Mouse (Mus musculus) neural tube, embryonic 12.5 days (tissue): Measurements from ENCODE around the gene Vwa5b2. TPM values are rescaled to one million over a fixed set of nuclear protein-coding genes. Genes with fewer than 3 reads are reported as not detected.
A peak's percentile ranks its signal among the peaks of the same experiment; 100 is the strongest.

Source experiments
- ATAC-seq: fragments of 200-750 bp; cut with Nextera tagmentation; 2 replicates; pipeline ENCODE4 v1.8.0; 2017; ENCODE audit warnings: low read depth, mild to moderate bottlenecking, moderate TSS enrichment, moderate library complexity; ENCODE audit not compliant: low FRiP score
- H3K27ac ChIP-seq: fragments of 300-500 bp; sonication (generic); 2 replicates; pipeline ENCODE4 v1.5.1; 2016
- H3K27me3 ChIP-seq: fragments of 300-500 bp; sonication (generic); replicated peaks from 2 replicates; pipeline ENCODE4 v1.6.1; 2016; ENCODE audit warnings: mild to moderate bottlenecking
- H3K36me3 ChIP-seq: fragments of 300-500 bp; sonication (generic); 2 replicates; pipeline ENCODE4 v1.6.1; 2016; ENCODE audit warnings: mild to moderate bottlenecking
- H3K4me1 ChIP-seq: fragments of 300-500 bp; sonication (generic); 2 replicates; pipeline ENCODE4 v1.6.1; 2016
- H3K4me2 ChIP-seq: fragments of 300-500 bp; sonication (generic); replicated peaks from 2 replicates; pipeline ENCODE4 v1.6.1; 2016; ENCODE audit warnings: mild to moderate bottlenecking
- H3K4me3 ChIP-seq: fragments of 300-500 bp; sonication (generic); 2 replicates; pipeline ENCODE4 v1.5.1; 2016
- H3K9ac ChIP-seq: fragments of 300-500 bp; sonication (generic); 2 replicates; pipeline ENCODE4 v1.6.1; 2016; ENCODE audit warnings: mild to moderate bottlenecking
- H3K9me3 ChIP-seq: fragments of 300-500 bp; sonication (generic); 2 replicates; pipeline ENCODE4 v1.6.1; 2016; ENCODE audit warnings: mild to moderate bottlenecking
- WGBS: fragments of 180-500 bp; shearing (Covaris S2); methylation state at CpG from one replicate; pipeline ENCODE4 v1.1.7; 2016; 5-methylcytosine and 5-hydroxymethylcytosine counted together
- polyA plus RNA-seq: library from polyadenylated mRNA; unstranded; fragments of >200 nt; fragmentation: Nextera tagmentation; extraction: Ambion mirVana; gene quantifications from 2 replicates; pipeline ENCODE4 v1.2.1, GENCODE M21; 2016

The Vwa5b2 gene
- polyA plus RNA-seq, 1 experiment from 2014 or later = 14.0 TPM

DNA sequence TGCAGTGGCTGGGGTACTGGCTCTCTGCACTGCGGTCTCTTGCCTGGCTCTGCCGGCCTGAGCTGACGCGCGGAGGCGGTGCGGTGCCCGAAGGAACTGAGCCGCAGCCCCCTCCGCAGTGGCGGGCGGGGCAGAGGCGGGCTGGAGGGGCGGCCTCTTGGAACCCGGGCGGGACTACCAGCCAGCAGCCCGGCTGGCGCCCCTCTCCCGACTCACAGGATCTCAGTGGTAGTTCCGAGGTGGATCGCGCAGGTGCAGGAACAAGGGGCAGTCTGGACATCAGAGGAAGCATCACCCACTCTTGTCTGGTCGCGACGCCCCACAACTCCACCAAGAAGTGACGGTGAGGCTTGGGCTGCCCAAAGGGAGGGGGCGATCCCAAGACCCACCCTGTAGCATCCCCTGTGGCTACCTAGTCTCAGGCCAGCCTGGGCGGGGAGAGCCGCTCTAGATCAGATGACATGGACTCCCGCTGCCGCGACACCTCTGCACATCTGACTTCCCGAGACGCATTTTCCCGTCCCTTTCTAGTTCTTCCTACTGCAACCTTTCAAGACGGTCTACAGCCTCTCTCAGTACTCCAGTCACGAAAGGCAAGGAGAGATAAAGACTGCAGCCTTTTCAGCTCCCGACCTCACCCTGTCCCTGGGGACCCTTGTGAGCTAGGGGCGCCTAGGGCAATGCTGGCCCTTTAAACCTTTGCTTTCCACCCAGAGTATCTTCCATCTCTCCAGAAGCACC lies 838 bp downstream of the Vwa5b2 start:
- peak; percentile 89 for ATAC-seq
- Histone ChIP-seq H3K27ac (no peak overlapping the region), H3K36me3 (no peaks in the 10 kb centered on the region), H3K9me3 (no peaks in the 10 kb centered on the region), H3K4me3 (peak overlapping the region; percentile 49), H3K9ac (peak overlapping the region; percentile 59), H3K4me2 (peak overlapping the region; percentile 92), H3K27me3 (peaks cover 61% of the 10 kb centered on the region), H3K4me1 (peaks cover 21% of the 10 kb centered on the region)
- WGBS = under 1% methylated on average over 38 of the region's 39 CpGs

DNA sequence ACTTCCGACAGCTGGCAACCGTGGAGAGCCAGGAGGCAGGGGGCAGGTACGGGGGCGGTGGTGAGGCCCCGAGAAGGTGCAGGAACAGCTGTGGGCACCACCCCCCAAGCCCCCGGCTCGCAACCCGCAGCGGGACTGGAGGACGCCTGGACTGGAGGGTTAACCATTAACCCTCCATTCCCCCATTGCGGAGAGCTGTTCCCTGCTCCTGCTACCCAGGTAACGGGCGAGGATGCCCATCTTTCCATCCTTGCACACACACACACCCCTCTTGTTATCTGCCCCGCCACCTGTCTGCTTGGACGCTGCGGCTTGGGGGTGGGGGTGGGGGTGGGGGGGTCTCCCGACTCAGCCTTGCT lies 1.4 kb downstream of the Vwa5b2 start:
- H3K4me1 ChIP-seq = peaks cover 21% of the 10 kb centered on the region
- 2% methylated on average over 17 of the region's 17 CpGs for WGBS
- H3K4me2 ChIP-seq = peak overlapping the region; percentile 92
- no peak overlapping the region for H3K27ac ChIP-seq
- no peaks in the 10 kb centered on the region for H3K36me3 ChIP-seq
- peak overlapping the region; percentile 49 for H3K4me3 ChIP-seq
- H3K27me3 ChIP-seq = peaks cover 63% of the 10 kb centered on the region
- no peak; the same call in 1 of the 2 replicates for ATAC-seq
- H3K9me3 ChIP-seq = no peaks in the 10 kb centered on the region
- H3K9ac ChIP-seq = 0 out of 2 replicates have a peak overlapping the region, but pooled peaks have one; percentile 59

DNA sequence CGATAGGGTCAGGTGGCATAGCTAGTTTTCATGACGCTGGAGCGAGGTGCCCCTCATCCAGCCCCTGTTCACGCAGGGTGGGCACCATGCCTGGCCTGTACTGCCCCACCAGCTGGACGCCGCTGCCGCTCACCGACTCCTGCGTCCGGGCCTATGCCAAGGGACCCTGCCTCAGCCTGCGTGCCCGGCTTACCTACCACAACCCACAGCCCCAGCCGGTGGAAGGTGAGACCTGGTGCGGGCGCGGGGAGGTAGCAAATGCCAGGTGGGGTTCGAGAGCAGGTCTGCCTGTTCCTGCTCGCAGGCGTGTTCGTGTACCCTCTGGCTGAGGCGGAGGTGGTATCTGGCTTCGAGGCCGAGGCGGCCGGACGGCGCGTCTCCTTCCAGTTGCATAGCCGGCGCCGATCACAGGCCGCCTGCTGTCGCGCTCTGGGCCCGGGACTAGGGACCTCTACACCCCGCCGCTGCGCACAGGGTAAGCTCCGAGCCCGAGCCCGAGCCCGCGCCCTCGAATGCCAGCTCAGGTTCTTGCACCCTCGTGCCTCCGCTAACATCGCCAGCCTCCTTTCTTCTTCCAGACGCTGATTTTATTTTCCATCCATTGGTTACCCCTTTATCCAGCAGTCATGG lies 1.9 kb downstream of the Vwa5b2 start:
- H3K9me3 ChIP-seq = no peaks in the 10 kb centered on the region
- H3K9ac ChIP-seq = peak overlapping the region; percentile 59; the same call in 1 of the 2 replicates
- peaks cover 21% of the 10 kb centered on the region for H3K4me1 ChIP-seq
- H3K4me2 ChIP-seq = peak overlapping the region; percentile 92
- H3K27ac ChIP-seq = no peak overlapping the region
- H3K36me3 ChIP-seq = no peaks in the 10 kb centered on the region
- 4% methylated on average over 48 of the region's 48 CpGs for WGBS
- ATAC-seq = peak; percentile 19; the same call in 1 of the 2 replicates
- peak overlapping the region; percentile 49 for H3K4me3 ChIP-seq
- peaks cover 63% of the 10 kb centered on the region for H3K27me3 ChIP-seq

DNA sequence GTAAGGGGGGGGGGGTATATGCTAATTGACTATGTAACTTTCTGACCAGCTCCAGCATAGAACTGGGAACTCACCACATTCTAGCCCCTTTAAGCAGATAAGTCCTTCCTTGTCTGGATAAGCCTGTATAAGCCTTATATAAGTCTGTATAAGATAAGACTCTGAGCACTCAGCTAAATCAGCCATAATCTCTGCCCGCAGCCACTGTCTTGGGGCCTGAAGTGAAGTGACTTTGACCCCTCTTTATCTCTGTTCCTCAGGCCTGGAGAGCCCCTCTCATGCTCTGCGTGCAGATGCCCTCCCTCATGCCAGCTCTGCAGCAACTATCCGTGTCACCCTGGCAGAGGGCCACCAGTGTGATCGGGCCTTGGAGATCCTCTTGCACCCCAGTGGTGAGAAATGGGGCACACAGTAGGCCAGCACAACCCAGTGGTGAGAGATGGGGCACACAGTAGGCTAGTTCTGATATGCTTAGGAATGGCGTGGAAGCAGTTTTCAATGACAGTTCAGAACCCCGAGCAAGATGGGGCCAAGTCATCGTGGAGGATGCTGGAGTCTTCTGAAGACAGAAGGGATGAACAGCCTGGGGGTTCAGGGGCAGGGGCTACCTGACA lies 5.9 kb downstream of the Vwa5b2 start:
- H3K9me3 ChIP-seq = no peaks in the 10 kb centered on the region
- H3K4me2 ChIP-seq = no peak overlapping the region
- no peaks in the 10 kb centered on the region for H3K36me3 ChIP-seq
- H3K27me3 ChIP-seq = peaks cover 46% of the 10 kb centered on the region
- peaks cover 10% of the 10 kb centered on the region for H3K4me1 ChIP-seq
- no peak overlapping the region for H3K27ac ChIP-seq
- no peak overlapping the region for H3K4me3 ChIP-seq
- H3K9ac ChIP-seq = no peak overlapping the region
- no peak for ATAC-seq
- 88% methylated on average over 7 of the region's 7 CpGs for WGBS

DNA sequence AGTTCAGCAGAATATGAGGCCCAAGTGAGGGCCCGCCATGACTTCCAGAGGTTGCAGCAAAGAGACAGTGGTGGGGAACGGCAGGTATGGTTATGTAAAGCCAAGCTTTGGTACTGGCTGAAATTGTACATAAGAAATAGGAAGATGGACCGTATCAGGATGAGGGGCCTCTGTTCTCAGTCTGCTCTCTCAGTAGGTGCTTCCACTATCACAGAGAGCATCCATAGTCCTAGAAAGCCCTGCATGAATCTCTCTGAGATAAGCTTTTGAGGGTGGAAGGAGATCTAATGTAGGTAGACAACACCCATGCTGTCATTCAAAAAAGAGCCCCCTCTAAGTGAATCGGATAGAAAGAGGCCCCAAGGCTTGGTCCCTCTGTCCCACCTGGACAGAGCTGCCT lies 6.5 kb downstream of the Vwa5b2 start:
- no peak for ATAC-seq
- H3K27me3 ChIP-seq = peaks cover 40% of the 10 kb centered on the region
- 88% methylated on average over 4 of the region's 4 CpGs for WGBS

DNA sequence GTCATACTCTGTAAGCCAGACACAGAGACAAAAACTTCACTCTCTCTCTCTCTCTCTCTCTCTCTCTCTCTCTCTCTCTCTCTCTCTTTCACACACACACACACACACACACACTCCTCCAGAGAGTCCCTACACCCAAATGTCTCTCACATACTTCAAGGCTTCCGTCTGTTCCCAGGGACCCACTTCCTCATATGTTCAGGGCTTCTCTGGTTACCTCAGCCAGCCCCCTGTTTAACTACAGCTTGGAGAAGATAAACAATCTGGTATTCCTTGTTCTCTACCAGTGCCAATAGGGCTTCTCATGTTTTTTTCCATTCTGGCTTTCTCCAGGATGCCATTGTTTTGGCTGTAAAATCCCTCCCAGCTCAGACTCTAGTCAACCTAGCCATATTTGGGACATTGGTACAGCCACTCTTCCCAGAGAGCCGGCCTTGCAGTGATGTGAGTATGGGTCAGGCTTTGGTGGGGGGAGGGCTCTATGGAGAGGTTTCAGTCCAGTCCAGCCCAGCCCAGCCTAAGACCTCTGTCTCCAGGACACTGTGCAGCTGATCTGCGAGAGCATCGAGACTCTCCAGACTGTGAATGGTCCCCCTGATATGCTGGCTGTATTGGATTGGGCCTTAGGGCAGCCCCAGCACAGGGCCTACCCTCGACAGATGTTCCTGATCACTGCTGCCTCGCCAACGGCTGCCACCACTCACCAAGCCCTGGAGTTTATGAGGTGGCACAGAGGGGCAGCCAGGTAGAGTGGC lies 7.6 kb downstream of the Vwa5b2 start:
- no peak overlapping the region for H3K4me2 ChIP-seq
- no peak for ATAC-seq
- H3K27ac ChIP-seq = no peak overlapping the region
- peaks cover 29% of the 10 kb centered on the region for H3K27me3 ChIP-seq
- no peaks in the 10 kb centered on the region for H3K36me3 ChIP-seq
- H3K4me3 ChIP-seq = no peak overlapping the region
- H3K9me3 ChIP-seq = no peaks in the 10 kb centered on the region
- WGBS = 76% methylated on average over 7 of the region's 7 CpGs
- H3K4me1 ChIP-seq = no peaks in the 10 kb centered on the region
- no peak overlapping the region for H3K9ac ChIP-seq

More for the DNA sequence above, 6.5 kb downstream of the Vwa5b2 start:
- Histone ChIP-seq H3K4me1 (peaks cover 4% of the 10 kb centered on the region), H3K27ac (no peak overlapping the region), H3K36me3 (no peaks in the 10 kb centered on the region), H3K9me3 (no peaks in the 10 kb centered on the region), H3K4me2 (no peak overlapping the region), H3K9ac (no peak overlapping the region), H3K4me3 (no peak overlapping the region)

DNA sequence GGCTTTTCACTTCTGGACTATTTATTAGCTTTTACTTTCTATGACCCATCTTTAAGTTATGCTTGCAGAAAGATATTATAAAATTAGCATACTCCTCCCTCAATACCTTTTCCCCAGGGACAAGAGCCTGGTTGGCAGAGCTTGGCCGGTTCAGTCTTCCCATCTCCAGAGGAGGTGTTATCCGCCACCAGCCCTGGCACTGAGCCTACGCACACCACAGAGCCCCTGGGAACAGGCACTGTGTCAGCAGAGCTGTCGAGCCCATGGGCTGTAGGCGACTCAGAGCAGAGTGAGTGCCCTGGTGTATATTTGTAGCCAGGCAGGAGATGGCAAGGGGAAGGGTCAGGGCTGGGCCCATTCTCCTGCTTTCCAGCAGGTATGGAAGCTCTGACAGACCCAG lies 11.2 kb downstream of the Vwa5b2 start:
- Histone ChIP-seq H3K4me2 (no peak overlapping the region), H3K27me3 (no peaks in the 10 kb centered on the region), H3K36me3 (peaks cover 19% of the 10 kb centered on the region), H3K4me1 (no peaks in the 10 kb centered on the region), H3K27ac (no peak overlapping the region), H3K9ac (no peak overlapping the region), H3K4me3 (no peak overlapping the region), H3K9me3 (no peaks in the 10 kb centered on the region)
- 78% methylated on average over 5 of the region's 5 CpGs for WGBS
- no peak for ATAC-seq

DNA sequence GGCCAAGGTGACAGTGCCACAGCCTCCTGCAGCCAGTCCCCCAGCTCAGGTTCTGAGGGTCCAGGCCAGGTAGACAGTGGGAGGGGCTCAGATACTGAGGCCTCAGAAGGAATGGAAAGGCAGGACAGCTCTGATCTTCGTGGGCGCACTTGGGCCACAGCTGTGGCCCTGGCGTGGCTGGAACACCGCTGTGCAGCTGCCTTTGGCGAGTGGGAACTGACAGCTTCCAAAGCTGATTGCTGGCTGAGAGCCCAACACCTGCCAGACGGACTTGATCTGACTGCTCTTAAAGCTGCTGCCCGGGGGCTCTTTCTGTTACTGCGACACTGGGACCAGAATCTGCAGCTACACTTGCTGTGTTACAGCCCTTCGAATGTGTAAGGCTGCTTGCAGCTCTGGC lies 15.4 kb downstream of the Vwa5b2 start:
- no peak overlapping the region for H3K27ac ChIP-seq
- no peak overlapping the region for H3K4me2 ChIP-seq
- H3K4me3 ChIP-seq = no peak overlapping the region
- no peak overlapping the region for H3K9ac ChIP-seq
- peaks cover 48% of the 10 kb centered on the region for H3K36me3 ChIP-seq
- peak; percentile 61; the same call in 1 of the 2 replicates for ATAC-seq
- H3K27me3 ChIP-seq = no peaks in the 10 kb centered on the region
- H3K4me1 ChIP-seq = peaks cover 7% of the 10 kb centered on the region; the same call in 1 of the 2 replicates
- no peaks in the 10 kb centered on the region for H3K9me3 ChIP-seq
- 79% methylated on average over 9 of the region's 9 CpGs for WGBS

DNA sequence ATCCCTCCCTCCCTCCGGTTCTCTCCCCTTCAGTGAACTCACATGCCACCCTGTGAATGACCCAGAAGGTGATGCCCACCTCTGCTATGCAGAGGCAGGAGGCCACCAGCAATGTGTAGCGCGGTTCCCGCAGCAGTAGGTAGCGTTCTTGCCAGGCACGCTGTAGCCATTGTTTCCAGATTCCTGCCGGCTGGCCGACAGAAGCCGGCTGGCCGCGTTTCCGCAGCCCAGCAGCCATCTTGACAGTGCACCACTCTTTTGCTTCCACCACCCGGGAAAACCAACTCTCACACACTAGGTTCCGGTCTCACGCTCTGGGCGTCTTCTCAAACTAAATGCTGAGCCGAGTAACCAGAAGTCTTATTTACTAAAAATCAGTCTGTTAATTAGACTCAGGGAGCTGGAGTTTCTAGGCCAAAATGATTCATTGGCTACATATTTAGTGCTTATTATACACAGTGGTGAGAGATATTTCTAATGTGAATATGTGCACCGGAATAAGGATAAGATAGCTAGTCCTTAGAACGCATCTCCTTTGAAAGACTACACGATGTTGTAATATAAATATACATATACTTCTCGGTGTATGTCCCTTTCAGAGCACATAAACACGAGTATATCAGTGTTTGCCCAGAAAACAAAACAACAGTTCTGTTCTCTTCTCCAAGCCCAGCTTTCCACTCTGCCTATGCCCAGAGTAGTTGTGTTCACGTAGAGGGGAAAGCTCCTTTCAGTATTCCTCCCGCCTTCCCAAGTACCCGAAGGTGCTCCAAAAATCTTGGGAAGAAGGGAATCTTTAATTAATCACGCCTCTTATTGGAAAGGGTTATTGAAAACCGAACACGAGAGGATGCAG lies 21.5 kb downstream of the Vwa5b2 start:
- Histone ChIP-seq H3K4me3 (peak overlapping the region; percentile 88), H3K4me2 (peak overlapping the region; percentile 95)
- WGBS = under 1% methylated on average over 28 of the region's 28 CpGs

DNA sequence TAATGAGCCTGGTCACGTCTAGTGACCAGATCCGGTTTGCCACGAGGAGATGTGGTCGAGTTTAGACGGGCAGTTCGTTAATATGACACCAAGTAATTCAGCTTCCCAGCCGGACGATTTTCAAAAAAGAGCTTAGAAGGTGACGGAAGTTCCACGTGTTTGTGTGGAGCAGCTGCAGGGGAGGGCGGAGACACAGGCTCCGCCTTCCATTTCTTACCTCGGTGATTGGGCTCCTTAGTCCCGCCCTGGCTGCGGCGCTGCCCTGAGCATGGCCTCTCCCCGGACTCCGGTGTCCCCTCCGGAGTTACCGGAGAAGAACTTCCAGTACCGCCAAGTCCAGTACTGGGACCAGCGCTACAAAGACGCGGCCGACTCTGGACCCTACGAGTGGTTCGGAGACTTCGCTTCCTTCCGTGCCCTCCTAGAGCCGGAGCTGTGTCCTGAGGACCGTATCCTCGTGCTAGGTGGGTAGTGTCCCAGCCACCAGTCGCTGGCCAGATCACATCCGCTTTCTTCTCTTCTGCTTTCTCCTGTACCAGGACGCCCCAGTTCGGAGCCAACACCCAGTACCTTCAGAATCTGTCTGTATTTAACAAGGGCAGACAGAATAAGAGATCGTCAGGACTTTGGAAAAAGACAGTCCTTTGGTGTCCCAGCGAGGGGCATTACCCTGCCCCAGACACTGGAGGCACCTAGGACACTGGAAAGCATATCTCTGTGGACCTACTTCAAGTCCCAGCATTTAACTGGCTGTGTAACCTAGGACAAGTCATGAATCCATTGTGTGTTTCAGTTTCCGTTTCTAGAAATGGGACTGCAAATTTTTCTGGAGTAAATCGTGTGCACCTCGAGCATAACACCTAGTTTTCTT lies 22.3 kb downstream of the Vwa5b2 start, which contains the start of the genes Eef1akmt4, Gm49333 and Alg3:
Gene Eef1akmt4 (plus strand): TSS at position 237 of the 871 bp plus-strand sequence.
Gene Gm49333 (plus strand): TSS at position 254 of the 871 bp plus-strand sequence.
Gene Alg3 (minus strand): TSS at position 379 of the 871 bp plus-strand sequence.
- Histone ChIP-seq H3K9me3 (no peaks in the 10 kb centered on the region), H3K4me2 (peak within 1 kb of the TSS; percentile 95), H3K9ac (peak within 1 kb of the TSS; percentile 88), H3K27me3 (no peaks in the 10 kb centered on the region), H3K4me3 (peak within 1 kb of the TSS; percentile 88), H3K4me1 (peaks cover 16% of the 10 kb centered on the region), H3K27ac (peak within 1 kb of the TSS; percentile 63; the same call in 1 of the 2 replicates), H3K36me3 (peaks cover 19% of the 10 kb centered on the region)
- ATAC-seq = peak; percentile 94
- 3% methylated on average over 41 of the region's 41 CpGs for WGBS

More for the DNA sequence above, 21.5 kb downstream of the Vwa5b2 start:
- Histone ChIP-seq H3K27ac (peak overlapping the region; percentile 63; the same call in 1 of the 2 replicates), H3K36me3 (peaks cover 27% of the 10 kb centered on the region), H3K4me1 (peaks cover 16% of the 10 kb centered on the region), H3K9me3 (no peaks in the 10 kb centered on the region), H3K9ac (peak overlapping the region; percentile 88), H3K27me3 (no peaks in the 10 kb centered on the region)
- peak; percentile 52 for ATAC-seq
